Mouse (Mus musculus) testis, postnatal 10 days (tissue): ENCODE data around the gene Trim14.

Source experiments
- DNase-seq: peaks from one replicate; pipeline ENCODE4 v3.0.0; 2021; ENCODE audit warnings: low spot score

Trim14 gene

DNA sequence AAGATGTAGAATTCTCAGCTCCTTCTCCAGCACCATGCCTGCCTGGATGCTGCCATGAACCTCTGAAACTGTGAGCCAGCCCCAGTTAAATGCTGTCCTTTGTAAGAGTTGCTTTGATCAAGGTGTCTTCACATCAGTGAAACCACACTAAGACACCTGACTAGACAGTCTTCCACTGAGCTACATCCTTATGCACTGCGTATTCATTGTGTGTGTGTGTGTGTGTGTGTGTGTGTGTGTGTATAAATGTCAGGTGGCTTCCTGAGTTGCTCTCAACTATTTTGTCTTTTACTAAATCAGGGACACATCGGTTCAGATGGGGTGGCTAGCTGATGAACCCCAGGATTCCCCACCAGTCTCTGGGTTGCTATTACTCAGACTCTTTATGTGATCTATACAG is 56.9 kb downstream of the Trim14 start:
- no peak for DNase-seq

DNA sequence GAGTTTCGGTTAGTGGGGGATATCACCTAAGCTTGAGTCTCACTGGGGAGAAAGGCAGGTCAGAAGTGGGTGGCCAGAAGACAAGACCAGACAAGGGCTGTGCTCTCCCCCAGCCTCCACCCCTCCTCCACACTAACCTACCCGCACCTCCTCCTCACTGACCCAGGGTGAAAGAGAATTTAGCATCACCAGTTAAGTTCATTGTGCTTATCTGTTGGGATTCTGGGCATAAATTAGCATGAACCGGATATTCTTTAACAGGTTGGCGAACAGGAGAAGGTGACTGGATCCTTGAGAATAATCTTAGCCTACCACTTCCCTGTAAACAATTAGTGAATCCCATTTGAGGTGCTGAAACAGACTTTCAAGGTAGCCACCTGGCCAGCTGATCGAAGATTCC is 60.8 kb downstream of the Trim14 start:
- no peak for DNase-seq

DNA sequence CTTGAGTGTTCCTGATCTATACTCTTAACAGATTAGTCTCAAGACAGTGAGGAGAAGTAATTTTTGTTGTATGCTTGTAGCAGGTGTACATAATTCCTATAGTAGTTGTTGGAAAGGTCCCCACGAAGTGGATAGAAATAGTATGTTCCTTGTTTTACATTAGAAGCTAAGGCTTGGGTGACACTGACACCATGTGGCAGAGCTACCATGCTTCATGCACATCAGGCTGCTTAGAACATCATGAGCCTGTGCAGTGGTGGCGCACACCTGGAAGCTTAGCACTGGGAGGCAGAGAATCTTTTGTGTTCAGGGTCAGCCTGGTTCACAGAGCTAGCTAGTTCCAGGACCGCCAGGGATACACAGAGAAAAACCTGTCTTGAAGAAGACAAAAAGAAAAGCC is 70.2 kb downstream of the Trim14 start:
- DNase-seq, result no peak

DNA sequence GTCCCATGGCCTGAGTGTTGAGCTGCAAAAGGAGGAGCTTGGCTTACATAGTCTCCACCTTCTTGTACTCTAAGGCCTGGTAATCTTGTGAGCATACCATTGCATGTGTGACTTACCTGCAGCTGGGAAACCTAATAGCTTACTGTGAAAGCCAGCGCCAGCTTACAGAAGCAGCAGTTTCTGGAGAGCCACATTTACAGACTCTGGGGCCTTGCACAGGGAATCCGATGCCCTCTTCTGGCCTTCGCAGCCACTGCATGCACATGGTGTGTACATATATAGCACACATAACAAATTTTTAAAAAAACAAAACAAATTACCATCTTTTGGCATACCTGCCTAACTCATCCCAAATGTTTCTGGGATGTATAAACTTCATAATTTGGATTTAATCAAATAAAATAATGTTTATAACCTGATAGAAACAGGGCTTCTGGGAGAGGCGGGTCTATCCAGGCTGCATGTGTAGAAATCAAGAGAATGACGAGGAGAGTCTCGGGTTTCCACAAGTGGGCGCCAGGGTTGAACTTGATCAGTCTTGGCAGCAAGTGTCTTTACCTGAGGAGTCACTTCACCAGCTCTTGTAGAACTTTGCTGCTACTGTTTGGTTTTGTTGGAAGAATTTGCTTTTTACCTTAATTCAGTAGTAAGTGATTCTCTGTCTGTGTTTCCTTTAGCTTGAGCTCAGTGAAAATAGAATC is 72.7 kb downstream of the Trim14 start:
- DNase-seq, result peak; percentile 60

DNA sequence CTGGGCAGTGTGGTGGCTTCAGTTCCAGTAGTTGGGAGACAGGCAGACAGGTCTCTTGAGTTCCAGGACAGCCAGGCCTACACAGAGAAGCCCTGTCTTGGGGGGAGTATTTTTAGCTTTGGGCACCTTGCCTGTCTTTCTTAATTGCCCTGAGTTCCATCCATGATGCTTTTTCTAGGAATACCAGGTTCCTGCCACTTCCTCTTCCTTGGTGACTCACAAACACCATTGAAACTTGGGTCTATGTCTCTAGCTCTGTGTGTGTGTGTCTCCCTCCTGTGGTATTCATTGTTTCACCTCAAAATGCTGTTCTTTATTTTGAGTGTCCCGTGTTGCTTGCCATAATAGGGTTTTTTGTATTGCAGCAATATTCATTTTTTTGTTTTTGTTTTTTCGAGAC is 77.5 kb downstream of the Trim14 start:
- no peak for DNase-seq

DNA sequence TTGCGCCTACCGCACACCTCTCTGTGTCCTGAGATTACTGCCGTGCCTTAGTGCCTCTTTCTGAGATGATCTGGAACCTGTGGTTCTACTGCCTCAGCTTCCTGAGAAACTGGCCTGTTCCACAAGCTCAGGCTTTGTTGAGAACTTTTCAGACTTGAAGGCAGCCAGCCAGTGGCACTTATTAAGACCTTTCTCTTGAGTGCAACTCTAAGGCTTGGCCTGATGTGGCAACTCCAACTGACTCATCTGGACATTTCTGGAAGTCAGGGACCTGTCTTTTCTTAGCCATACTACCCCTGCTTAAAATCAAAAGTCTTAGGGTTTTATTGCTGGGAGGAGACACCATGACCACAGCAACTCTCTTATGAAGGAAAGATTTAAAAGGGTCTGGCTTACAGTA is 78.8 kb downstream of the Trim14 start:
- no peak for DNase-seq

DNA sequence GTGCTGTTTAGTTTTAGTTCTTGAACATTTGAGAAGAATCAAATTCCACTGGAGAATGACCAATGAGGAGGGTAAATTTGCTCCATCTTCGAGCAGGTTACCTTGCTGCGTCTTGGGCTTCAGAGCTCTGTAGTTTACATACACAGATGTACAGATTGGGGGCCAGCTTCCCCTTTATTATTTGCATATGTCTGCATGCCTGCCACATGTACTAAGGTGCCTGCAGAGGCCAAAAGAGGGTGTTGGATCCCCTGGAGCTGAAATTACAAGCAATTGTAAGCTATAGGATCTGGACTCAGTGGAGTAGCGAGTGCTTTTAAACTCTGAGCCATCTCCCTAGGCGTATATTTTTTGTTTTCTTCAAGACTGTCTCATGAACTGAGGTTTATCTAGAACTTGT is 79.2 kb downstream of the Trim14 start:
- no peak for DNase-seq

DNA sequence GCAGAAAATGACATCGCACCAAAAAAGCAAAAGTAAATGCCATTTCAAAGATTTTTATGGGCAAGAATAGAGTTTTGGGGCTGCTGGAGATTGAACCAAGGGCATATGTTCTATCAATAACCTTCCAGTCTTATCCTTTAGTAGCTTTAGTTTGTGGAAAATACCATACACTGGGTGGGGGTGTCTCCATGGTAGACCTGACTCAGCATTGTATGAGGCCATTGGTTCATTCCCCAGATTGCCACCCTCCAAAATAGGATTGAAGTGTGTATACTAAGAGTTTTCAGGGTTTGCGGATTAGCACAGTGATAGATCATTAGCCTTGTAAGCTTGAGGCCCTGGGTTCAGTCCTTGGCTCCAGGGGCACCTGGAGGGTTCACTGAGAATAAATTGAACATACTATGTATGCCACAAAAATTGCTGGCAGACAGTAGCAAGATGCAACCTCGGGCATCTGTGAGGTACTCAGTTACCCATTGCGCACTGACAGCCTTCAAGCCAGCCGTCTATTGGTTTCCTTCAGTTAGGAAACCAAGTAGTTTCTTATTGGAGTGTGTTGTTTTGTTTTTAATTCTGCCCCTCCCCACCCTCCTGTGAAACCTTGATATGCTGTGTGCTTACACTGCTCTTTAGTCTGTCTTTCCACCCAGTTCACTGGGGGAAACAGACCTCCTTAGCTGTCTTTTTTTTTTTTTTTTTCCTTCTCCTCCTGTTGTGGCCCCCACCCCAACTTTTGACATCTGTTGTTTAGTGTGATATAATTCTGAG is 81.7 kb downstream of the Trim14 start:
- no peak for DNase-seq

DNA sequence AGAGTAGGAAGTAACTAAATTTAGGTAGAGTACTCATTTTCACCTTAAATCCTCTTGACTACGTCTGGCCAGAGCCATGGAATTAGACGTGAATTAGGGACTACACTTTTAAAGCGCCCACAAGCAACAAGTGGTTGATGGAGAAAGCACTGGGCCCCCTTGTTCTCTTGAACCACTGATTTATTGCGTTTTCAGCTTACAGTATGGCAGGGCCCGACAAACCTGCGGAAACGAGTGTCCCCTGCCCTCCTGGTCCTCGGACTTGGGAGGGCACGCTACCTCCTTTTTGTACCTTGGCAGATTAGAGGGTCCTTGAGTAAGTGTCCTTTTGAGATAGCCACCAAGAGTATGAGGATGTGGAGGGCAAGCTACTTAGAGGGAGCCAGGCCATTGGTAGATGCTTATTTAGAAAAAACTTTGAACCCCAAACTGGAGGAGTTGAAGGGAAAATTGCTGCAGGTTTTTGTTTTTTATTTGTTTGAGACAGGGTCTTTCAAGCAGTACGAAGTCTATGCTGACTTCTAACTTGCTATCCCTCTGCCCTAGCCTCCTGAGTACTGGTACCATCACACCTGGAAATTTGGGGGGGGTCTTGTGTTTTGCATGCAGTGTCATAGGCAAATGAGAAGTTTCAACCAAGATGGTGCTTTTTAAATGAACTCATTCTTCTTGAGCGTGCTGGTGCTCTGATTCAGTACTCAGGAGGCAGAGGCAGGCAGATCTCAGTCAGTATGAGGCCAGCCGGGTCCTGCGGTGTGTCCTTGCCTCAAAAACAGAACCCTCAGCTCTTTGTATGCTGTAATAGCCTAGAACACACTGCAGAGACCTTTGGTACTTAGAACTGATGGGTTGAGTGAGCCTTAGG is 82.9 kb downstream of the Trim14 start:
- DNase-seq, result no peak

DNA sequence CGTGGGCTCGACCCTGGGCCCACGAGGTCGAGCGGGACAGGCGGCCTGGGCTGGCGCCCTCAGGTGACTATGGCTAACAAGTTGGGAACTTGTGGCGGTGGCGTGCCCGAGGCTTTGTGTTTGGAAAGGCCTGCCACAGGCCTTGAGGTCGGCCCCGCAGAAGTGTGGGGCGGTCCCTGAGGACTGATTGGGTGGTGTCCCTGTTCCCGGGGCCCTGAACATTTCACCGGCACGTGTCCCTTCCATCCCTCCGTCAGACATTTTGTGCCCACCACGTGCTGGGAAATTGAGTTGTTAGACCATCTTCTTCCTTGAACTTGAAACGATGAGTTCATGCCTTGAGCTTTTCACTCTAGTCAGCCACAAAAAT is 83.5 kb downstream of the Trim14 start:
- peak; percentile 71 for DNase-seq

DNA sequence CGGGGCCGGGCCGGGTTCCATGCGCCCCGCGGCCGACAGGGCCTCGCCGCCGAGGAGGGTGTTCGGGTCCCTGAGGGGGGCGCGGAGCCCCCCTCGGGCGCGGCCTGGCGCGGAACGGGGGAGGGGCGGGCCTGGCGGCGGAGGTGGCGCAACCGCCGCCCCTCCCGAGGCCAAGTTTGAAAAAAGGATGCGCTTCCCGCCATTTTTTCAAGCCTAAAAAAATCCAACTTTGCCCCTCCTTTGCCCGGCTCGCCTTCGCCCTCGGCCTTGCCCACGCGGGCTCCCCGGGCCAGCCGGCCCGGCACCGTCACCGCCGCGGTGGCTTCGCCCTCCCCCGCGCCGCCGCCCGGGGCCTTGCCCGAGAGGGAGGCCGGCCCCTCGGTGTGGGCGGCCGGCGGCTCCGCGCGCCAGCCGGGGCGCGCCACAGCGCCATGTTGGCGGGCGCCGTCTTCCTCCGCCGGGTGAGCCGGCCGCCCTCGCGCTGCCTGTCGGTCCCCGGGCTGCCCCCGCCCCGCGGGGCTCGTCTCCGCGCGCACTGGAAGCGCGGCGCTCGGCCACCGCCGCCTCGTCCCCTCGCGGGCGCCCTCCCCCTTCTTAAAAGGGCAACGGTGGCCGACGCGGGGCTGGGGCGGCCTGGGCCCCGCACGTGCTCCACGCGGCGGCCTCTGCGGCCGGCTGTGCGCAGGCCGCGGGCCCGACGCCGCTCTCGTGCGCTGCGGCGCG is 84.0 kb downstream of the Trim14 start:
- DNase-seq, result peak; percentile 79

DNA sequence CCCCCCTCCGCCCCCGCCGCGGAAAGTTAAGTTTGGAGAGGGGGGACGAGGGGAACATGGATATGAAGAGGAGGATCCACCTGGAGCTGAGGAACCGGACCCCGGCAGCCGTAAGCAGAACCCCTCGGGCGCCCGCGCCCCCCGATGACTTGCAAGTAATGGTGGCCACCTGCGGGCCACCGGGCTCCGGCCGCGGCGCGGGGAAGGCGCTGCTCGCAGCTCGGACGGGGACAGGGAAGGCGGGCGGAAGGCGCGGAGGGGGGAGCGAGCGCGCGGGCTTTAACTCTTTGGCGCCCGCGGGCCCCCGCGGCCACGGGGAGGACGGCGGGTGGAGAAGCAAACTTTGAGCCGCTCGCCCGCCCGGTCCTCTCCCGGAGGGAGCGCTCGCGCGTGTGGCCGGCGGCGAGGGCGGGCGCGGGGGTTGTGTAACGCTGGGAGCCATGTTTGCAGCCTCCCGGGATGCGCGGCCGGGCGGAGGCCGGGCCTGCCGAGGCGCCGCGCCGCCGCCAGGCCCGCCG is 84.6 kb downstream of the Trim14 start:
- DNase-seq, result peak; percentile 81

DNA sequence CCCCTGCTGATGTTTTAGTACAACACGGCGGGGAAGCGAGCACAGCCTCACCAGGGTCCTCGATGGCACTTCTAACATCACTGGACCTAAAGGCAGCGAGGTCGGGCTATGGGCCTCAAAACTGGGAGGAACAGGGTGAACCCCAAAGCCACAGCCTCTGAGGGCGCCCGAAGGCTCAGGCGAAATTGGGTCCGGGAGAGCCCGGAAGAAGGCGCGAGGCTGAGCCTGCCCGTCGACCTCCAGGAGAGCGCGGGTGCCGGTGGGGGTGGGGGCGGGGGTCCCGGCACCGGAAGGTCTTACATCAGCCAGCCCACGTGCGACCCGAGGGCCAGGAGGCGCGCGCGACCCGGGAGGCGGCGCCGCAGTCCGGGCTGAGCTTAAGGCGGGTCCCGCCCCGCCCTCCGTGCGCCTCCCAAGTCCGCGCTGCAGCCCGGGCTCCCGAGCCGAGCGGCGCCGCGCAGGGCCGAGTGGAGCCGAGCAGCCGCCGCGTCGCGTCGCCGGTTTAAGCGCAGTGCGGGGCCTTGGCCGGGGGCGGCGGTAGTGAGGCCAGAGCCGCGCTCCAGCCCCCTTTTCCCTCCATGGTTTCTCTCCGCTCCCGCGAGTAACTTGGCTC is 85.3 kb downstream of the Trim14 start, which contains the start of gene Anp32b:
TSS of gene Anp32b (plus strand) at position 384 of the 613 bp plus-strand sequence.
- DNase-seq, result peak; percentile 96

DNA sequence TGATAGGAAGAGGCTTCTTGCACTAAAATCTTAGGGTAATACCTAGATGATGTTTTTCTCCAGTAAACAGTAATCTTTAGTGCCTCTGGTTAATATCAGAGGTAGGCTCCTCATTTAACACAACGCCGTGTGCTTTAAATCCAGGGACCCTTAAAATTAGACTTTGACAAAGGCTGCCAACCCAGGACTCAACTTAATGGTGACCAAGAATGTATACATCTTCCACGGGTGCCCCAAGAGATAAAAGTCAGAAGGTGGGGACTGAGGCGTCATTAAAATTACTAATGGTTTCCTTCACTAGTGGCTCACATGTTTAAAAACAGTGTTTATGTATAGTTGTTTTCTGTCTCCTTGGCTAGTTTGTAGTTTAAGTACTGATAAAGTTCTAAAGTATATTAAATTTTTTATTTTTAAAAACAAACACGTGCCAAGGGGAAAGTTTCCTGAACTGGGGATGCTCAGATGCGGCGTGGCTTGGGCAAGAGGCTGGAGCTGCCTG is 85.9 kb downstream of the Trim14 start:
- no peak for DNase-seq

DNA sequence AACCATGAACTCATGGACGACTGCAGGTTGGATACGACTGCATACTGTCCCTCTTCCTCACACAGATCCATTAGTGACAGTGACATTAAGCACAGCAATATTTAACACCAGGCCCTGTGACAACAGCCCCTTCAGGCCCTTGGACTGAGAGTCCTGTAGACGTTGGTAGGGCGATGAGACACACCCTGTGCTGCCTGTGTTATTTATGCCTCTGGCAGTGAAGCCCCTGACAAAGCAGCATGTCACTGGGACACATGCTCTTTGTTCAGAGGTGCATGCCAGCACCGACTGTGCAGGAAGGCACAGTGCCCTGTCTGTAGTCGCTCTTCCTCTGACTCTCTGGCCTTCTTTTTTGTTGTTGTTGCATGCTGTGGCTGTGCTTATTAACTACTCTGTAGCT is 87.1 kb downstream of the Trim14 start:
- DNase-seq, result no peak

DNA sequence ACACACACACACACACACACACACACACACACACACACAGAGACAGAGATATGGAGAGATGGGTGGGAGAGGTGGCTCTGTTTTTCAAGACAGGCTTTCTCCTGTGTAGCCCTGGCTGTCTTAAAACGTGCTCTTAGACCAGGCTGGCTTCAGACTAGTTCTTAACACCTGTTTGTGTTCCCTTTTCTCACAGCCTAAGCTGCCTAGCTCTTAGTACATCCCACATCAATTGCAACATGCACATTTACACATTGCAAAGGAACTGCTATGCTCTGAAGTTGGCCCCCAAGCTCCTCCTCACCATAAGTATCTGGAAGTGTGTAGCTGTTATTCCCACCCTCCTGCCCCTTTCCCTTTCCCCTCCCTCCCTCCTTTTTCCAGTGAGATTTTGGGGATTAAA is 88.5 kb downstream of the Trim14 start:
- DNase-seq, result no peak

DNA sequence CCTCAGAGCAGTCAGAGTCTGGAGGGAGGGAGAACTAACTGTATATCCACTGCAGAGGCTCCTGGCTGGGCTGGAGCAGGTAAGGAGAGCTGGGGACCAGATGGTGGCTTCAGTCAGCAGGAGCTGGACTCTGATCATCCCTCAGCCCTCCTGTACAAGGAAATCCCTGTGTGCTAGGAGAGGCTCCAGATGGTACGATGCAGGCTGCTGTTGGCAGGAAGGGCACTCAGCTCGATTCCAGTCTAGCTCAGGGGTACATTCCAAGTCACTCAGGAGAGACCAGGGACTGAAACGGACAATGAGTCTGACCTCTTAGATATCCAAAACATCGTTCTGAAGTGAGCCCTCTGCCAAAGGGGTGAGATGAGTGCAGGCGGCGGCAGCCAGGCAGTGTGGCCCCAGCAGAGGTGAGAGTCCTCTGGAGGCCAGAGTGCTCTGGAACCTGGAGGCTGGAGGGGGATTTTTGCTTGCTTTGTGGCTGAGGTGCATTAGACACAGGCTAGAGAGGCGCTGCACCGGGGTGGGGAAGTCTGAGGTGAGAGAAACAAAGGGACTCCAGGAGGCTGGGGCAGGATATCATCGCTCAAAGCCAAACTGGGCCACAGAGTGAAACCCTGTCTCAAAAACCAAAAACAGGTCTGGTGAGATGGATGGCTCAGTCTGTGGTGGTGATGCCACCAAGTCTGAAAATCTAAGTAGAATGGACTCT is 90.5 kb downstream of the Trim14 start:
- no peak for DNase-seq
